Mouse (Mus musculus) kidney, postnatal 0 days (tissue): ENCODE data around the gene H2afv. TPM values are rescaled to one million over a fixed set of nuclear protein-coding genes. Genes with fewer than 3 reads are reported as not detected.

Experiments
- ATAC-seq: fragments of 200-750 bp; cut with Nextera tagmentation; replicated peaks from 2 replicates; pipeline ENCODE4 v1.8.0; 2017; ENCODE audit warnings: low read depth, moderate number of reproducible peaks, moderate TSS enrichment, moderate library complexity; ENCODE audit not compliant: low FRiP score
- DNase-seq: peaks from one replicate; pipeline ENCODE4 v3.0.0-alpha.2; 2016; ENCODE audit warnings: low spot score
- H3K27ac ChIP-seq: fragments of 300-500 bp; sonication (generic); 2 replicates; pipeline ENCODE4 v1.5.1; 2014; ENCODE audit warnings: mild to moderate bottlenecking
- H3K27me3 ChIP-seq: fragments of 300-500 bp; sonication (generic); 2 replicates; pipeline ENCODE4 v1.6.1; 2014; ENCODE audit warnings: low read length, mixed read lengths; ENCODE audit not compliant: insufficient read depth
- H3K36me3 ChIP-seq: fragments of 300-500 bp; sonication (generic); 2 replicates; pipeline ENCODE4 v1.6.1; 2014; ENCODE audit warnings: low read length, mixed read lengths; ENCODE audit not compliant: insufficient read depth
- H3K4me1 ChIP-seq: fragments of 300-500 bp; sonication (generic); replicated peaks from 2 replicates; pipeline ENCODE4 v1.6.1; 2014; ENCODE audit warnings: antibody characterized with exemption, low read length, mixed read lengths; ENCODE audit not compliant: insufficient read depth
- H3K4me2 ChIP-seq: fragments of 300-500 bp; sonication (generic); 2 replicates; pipeline ENCODE4 v1.6.1; 2014; ENCODE audit warnings: mild to moderate bottlenecking, low read length, moderate library complexity, mixed read lengths
- H3K4me3 ChIP-seq: fragments of 300-500 bp; sonication (generic); replicated peaks from 2 replicates; pipeline ENCODE4 v1.5.1; 2014; ENCODE audit warnings: low read depth, low read length
- H3K9ac ChIP-seq: fragments of 300-500 bp; sonication (generic); 2 replicates; pipeline ENCODE4 v1.6.1; 2014; ENCODE audit warnings: low read depth, low read length
- H3K9me3 ChIP-seq: fragments of 300-500 bp; sonication (generic); replicated peaks from 2 replicates; pipeline ENCODE4 v1.6.1; 2016; ENCODE audit warnings: low read length, inconsistent platforms, mixed read lengths
- CTCF ChIP-seq: IDR thresholded peaks from 2 replicates; pipeline ENCODE4 v1.5.1; 2016; ENCODE audit warnings: antibody characterized with exemption, low read depth, mild to moderate bottlenecking, moderate library complexity
- WGBS: fragments of 180-500 bp; shearing (Covaris S2); extraction: QIAGEN DNeasy Blood & Tissue Kit; methylation state at CpG from one replicate; pipeline ENCODE4 v1.1.7; 2014; 5-methylcytosine and 5-hydroxymethylcytosine counted together
- polyA plus RNA-seq: library from polyadenylated mRNA; unstranded; fragments of >200 nt; fragmentation: Nextera tagmentation; extraction: Ambion mirVana; gene quantifications from 2 replicates; pipeline ENCODE4 v1.2.1, GENCODE M21; 2015

H2afv gene
- polyA plus RNA-seq, 1 experiment from 2014 or later, result 458 TPM

DNA sequence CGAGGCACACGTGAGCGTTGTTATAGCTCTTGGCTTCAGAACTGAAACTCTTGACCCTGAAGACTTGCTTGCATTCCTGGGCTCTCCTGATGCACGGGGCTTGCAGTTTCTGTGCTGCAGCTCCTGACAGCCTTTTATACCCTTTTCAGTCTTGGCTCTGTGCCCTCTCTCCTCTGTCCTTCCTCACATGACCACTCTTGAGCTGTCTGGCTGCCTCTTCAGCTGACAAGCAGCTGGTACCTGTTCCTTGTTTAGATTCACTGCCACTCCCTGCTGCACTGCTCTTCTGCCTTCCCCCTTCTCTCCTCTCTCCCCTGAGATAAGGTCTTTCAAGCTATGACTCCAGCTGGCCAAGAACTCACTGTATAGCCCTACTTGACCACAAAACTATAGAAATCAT lies 3.2 kb upstream of the H2afv start:
- WGBS, result 71% methylated on average over 4 of the region's 4 CpGs
- ATAC-seq (no peak), DNase-seq (no peak)
- no peak overlapping the region for H3K4me3 ChIP-seq
- H3K9ac ChIP-seq, result no peak overlapping the region
- peaks cover 4% of the 10 kb centered on the region for H3K4me1 ChIP-seq
- no peak overlapping the region for H3K27ac ChIP-seq
- no peaks in the 10 kb centered on the region for H3K9me3 ChIP-seq
- no peaks in the 10 kb centered on the region for H3K27me3 ChIP-seq
- H3K36me3 ChIP-seq, result no peaks in the 10 kb centered on the region
- H3K4me2 ChIP-seq, result no peak overlapping the region
- no peak for TF ChIP-seq CTCF

DNA sequence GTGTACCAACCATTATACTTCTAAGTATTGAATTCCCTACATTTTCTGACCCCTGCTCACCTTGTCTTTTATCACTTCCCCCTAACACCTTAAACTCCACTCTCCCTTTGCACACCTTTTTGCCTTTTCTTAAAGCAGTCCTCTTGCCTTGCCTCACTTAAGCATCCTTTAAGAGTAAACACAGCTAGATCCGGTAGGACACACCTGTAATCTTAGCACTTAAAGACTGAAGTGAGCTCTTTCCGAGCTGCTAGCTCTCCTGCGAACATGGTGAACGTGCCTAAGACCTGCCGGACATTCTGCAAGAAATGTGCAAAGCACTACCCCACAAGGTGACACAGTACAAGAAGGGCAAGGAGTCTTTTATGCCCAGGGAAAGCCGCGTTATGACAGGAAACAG lies 1.7 kb upstream of the H2afv start:
- Histone ChIP-seq H3K4me3 (no peak overlapping the region), H3K27ac (no peak overlapping the region), H3K9ac (no peak overlapping the region), H3K9me3 (no peaks in the 10 kb centered on the region), H3K27me3 (no peaks in the 10 kb centered on the region), H3K4me2 (no peak overlapping the region), H3K4me1 (peaks cover 4% of the 10 kb centered on the region), H3K36me3 (no peaks in the 10 kb centered on the region)
- no peak for TF ChIP-seq CTCF
- 88% methylated on average over 7 of the region's 7 CpGs for WGBS
- no peak for ATAC-seq
- no peak for DNase-seq

DNA sequence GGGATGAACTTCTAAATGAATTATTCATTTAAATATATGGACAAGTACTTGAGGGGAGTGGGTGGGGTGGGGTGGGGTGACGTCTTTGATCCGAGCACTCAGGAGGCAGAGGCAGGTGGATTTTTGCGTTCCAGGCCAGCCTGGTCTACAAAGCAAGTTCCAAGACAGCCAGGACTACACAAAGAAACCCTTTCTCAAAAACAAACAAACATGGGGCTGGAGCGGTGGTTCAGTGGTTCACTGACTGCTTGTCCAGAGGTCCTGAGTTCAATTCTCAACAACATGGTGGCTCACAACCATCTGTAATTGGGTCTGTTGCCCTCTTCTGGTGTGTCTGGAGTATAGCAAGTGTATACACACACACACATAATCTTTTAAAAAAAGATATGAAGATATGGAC lies 1.2 kb upstream of the H2afv start:
- 85% methylated on average over 4 of the region's 4 CpGs for WGBS
- ATAC-seq (no peak), DNase-seq (no peak)
- no peaks in the 10 kb centered on the region for H3K27me3 ChIP-seq
- H3K4me1 ChIP-seq, result peaks cover 4% of the 10 kb centered on the region
- no peaks in the 10 kb centered on the region for H3K36me3 ChIP-seq
- H3K27ac ChIP-seq, result peak overlapping the region; percentile 50; the same call in 1 of the 2 replicates
- H3K4me3 ChIP-seq, result no peak overlapping the region
- no peaks in the 10 kb centered on the region for H3K9me3 ChIP-seq
- TF ChIP-seq CTCF, result peak; percentile 24; the same call in 1 of the 2 replicates
- no peak overlapping the region for H3K4me2 ChIP-seq
- no peak overlapping the region for H3K9ac ChIP-seq

DNA sequence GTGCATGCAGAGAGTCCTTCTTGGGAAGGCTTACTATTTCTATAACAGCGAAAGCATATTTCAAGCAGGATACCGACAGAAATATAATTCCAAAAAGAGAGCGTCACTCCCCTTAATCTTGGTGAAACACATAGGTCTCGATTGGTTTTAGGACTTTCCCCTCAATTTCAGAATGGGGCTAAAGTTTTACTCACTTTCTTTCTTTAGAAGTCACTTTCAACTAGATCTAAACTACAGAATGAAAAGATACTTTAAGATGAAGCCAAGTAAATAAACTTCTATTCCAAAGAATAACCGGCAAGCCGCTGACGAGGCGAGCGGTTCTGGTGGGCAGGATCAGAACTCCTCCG lies 541 bp downstream of the H2afv start:
- peak overlapping the region; percentile 84 for H3K9ac ChIP-seq
- peak overlapping the region; percentile 63 for H3K4me2 ChIP-seq
- TF ChIP-seq CTCF, result no peak
- peaks cover 4% of the 10 kb centered on the region for H3K4me1 ChIP-seq
- WGBS, result under 1% methylated on average over 10 of the region's 10 CpGs
- no peak for ATAC-seq
- H3K9me3 ChIP-seq, result no peaks in the 10 kb centered on the region
- no peak for DNase-seq
- peak overlapping the region; percentile 96 for H3K27ac ChIP-seq
- H3K4me3 ChIP-seq, result peak overlapping the region; percentile 76
- H3K36me3 ChIP-seq, result peaks cover 2% of the 10 kb centered on the region; the same call in 1 of the 2 replicates
- no peaks in the 10 kb centered on the region for H3K27me3 ChIP-seq

DNA sequence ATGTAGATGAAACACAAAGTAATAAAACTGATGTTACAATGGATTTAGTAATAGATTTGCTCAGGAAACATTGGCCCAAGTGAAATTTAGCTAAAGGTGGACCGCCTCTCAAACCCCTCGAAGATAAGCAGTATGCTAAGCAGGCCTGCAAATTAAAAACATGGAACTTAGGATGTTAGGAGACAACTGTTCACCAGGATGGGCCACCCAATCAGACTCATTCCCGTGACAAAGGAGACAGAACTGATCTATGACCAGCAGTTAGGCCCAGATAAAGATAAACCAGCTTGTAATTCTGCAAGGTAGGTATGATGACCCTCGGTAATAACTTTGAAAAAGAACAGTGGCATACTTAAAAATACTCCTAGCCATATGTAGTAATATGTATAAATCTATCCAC lies 1.1 kb downstream of the H2afv start:
- 31% methylated on average over 4 of the region's 4 CpGs for WGBS

DNA sequence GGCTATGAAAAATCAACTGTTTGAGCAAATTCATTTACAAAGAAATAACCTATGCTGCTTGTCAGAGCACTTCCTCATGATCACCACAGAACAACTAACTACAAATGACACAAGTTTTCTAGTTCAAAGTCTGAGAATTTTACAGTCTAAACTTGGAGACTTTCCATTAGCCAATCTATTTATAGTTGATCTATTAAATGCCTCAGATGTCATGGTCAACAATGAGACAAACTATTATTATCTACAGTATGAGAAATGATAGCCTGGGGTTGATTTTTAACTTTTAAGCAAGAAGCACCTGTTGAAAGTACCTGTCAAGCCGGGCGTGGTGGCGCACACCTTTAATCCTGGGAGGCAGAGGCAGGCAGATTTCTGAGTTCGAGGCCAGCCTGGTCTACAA lies 1.7 kb downstream of the H2afv start:
- no peak overlapping the region for H3K4me2 ChIP-seq
- H3K36me3 ChIP-seq, result peaks cover 10% of the 10 kb centered on the region; the same call in 1 of the 2 replicates
- H3K4me1 ChIP-seq, result peaks cover 4% of the 10 kb centered on the region
- no peak for TF ChIP-seq CTCF
- H3K9me3 ChIP-seq, result no peaks in the 10 kb centered on the region
- DNase-seq (peak; percentile 8), ATAC-seq (no peak)
- H3K27ac ChIP-seq, result no peak overlapping the region
- 94% methylated on average over 4 of the region's 4 CpGs for WGBS
- no peak overlapping the region for H3K4me3 ChIP-seq
- H3K27me3 ChIP-seq, result no peaks in the 10 kb centered on the region
- no peak overlapping the region for H3K9ac ChIP-seq

More for the DNA sequence above, 1.1 kb downstream of the H2afv start:
- Histone ChIP-seq H3K27me3 (no peaks in the 10 kb centered on the region), H3K27ac (peak overlapping the region; percentile 96), H3K36me3 (peaks cover 5% of the 10 kb centered on the region; the same call in 1 of the 2 replicates), H3K9ac (peak overlapping the region; percentile 84), H3K9me3 (no peaks in the 10 kb centered on the region), H3K4me3 (peak overlapping the region; percentile 76), H3K4me1 (peaks cover 4% of the 10 kb centered on the region), H3K4me2 (peak overlapping the region; percentile 63)
- TF ChIP-seq CTCF, result no peak
- ATAC-seq (no peak), DNase-seq (peak; percentile 19)

DNA sequence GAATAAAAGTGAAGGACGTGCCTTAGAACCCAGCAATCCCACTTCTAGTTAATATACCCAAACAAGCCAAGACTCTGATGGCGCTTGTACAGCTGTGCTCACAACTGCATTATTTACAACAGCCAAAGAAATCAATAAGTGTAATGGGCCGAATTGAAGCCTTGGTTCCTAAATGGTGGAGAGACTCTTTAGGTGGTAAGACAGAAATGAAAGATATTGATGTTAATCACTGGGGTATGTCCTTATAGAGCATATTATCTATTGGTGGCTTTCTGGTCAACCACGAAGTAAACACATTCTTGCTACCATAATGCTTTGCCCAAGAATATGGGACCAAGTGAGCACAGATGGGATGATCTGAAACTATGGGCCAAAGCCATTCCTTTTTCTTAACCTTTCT lies 4.1 kb downstream of the H2afv start:
- no peak overlapping the region for H3K4me3 ChIP-seq
- H3K27ac ChIP-seq, result no peak overlapping the region
- no peaks in the 10 kb centered on the region for H3K27me3 ChIP-seq
- DNase-seq (no peak), ATAC-seq (no peak)
- peaks cover 4% of the 10 kb centered on the region for H3K4me1 ChIP-seq
- H3K4me2 ChIP-seq, result no peak overlapping the region
- no peak for TF ChIP-seq CTCF
- H3K9me3 ChIP-seq, result no peaks in the 10 kb centered on the region
- 95% methylated on average over 4 of the region's 4 CpGs for WGBS
- H3K36me3 ChIP-seq, result peaks cover 14% of the 10 kb centered on the region; the same call in 1 of the 2 replicates
- no peak overlapping the region for H3K9ac ChIP-seq
